Mouse (Mus musculus) monocyte, adult 2 months (primary cell): ENCODE data around the gene 5430419D17Rik.

Experiments used
- DNase-seq, 2 experiments: peaks; one replicate each; pipeline ENCODE4 v3.0.0; 2022; ENCODE audit warnings: low spot score in 2 of 2, low read depth in 1 of 2

The 5430419D17Rik gene

DNA sequence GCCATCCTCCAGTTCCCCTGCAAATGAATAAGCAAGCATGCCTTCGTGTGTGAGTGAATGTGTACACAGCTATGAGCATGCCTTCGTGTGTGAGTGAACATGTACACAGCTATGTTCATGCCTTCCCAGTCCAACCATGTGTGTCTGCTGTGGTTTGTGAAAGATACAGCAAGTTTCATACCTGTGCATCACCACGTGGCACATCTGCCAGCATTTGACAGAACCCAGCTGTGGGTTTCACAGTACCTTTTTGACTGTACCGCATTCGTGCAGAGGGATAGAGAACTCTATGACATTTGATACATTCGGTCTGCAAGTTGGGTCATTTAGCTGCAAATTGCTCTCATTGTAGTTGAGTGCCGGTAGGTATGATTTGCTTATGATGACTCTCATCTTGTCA lies 140.3 kb downstream of the 5430419D17Rik start:
- DNase-seq = no peak

- no peak for DNase-seq
These were observed 143.4 kb downstream of the 5430419D17Rik start for GRCm38 (mm10) chr7:131317587-131317986.

GRCm38 (mm10) chr7:131318340-131318739 lies 144.1 kb downstream of the 5430419D17Rik start:
- no peak for DNase-seq

DNA sequence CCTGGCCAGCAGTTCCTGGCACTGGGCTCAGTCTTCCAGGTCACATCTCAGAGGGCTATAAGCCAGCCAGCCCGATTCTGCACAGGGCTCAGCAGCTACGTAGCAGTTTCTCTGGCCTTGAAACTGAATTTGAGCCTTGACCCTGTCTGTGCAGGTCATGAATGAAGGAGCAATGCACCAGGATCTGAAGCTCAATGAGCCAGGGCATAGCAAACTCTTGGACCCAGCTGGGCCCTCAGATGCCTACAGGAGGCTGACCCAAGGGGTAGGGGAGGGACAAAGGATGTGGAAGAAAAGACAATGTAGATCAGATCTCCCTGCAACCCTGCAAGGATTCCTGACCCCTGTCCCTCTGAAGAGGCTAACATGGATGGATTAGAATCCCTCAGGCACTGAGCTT lies 148.0 kb downstream of the 5430419D17Rik start, which contains the start of gene Cuzd1:
Gene Cuzd1, minus strand, starts transcription at position 101 of the 400 bp plus-strand sequence.
- DNase-seq = no peak

GRCm38 (mm10) chr7:131327054-131327453 lies 152.9 kb downstream of the 5430419D17Rik start:
- DNase-seq = no peak

DNA sequence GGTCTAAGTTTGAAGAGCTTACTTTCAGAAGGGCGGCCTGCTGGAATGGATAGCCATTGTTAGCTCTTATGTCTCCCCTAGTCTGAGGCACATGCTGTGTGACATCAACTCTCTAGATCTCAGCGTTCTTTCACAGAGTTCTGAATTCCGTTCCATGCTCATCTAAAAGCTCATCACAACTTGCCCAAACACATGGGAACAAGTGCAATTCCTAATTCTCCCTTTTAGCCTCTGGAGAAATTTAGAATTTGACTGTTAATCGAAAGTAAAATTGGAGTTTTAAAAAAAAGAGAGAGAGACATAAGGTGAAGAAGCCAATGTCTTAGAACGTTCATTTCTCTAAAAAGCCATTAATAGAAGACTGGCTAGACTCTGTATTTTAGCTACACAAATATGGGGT lies 155.2 kb downstream of the 5430419D17Rik start, which contains the start of gene Fam24b:
Gene Fam24b, minus strand, starts transcription at position 101 of the 400 bp plus-strand sequence.
- no peak for DNase-seq

- no peak for DNase-seq
These were observed 157.5 kb downstream of the 5430419D17Rik start for GRCm38 (mm10) chr7:131331688-131332087.

- DNase-seq = no peak
These were observed 159.4 kb downstream of the 5430419D17Rik start, which contains the start of gene Fam24a for GRCm38 (mm10) chr7:131333564-131333963. Gene Fam24a, plus strand, starts transcription at chr7:131333864.

GRCm38 (mm10) chr7:131337502-131338068 lies 163.4 kb downstream of the 5430419D17Rik start:
- DNase-seq = no peak

GRCm38 (mm10) chr7:131345856-131346541 lies 171.8 kb downstream of the 5430419D17Rik start:
- no peak for DNase-seq
